Mouse (Mus musculus): ENCODE measurements around the gene F830045P16Rik.
"Not testable (repeated sequence)": the region's sequence is repeated elsewhere in the genome, so short reads cannot be mapped to it uniquely, and the experiment has no call there.

The F830045P16Rik gene

DNA sequence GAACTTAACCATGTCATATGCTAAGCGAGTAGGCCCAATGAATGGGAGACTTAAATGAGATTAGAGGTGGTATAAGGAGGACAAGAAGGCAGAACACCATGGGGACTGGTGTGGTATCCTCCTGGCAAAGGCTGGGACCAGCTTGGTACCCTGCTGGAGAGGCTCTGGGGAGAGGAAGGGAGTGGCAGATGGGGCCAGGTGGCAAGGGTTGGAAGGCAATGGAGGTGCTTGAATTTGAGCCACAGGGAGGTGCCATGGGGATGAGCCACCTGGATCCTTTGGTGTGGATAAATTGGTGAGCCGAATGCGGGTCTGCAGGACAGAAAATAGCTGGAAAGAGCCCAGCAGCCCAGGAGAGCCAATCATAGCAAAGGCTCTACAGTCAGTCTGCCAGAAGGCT, 8.5 kb upstream of the F830045P16Rik start:
- DNase-seq, result peak; percentile 97 to 98

DNA sequence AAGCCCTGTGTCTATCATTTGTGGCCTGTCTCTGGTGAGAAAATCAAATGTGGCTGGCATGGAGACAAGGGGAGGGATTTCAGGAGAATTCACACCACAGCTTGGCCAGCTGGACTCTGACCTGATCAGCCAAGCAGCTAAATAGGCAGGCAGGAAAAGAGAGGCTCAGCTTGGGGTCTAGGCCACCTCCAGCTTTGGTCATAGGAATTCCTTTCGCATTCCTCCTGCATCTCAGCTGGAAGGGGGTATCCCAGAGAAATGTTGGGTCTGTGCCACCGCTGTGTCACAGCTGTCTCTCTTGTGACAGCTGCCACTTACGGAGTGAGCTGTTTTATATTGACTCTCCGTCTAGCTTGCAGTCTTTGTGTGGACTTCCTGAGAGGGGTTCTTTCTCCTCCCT, 8.0 kb upstream of the F830045P16Rik start:
- peak; percentile 86 to 91 for DNase-seq

DNA sequence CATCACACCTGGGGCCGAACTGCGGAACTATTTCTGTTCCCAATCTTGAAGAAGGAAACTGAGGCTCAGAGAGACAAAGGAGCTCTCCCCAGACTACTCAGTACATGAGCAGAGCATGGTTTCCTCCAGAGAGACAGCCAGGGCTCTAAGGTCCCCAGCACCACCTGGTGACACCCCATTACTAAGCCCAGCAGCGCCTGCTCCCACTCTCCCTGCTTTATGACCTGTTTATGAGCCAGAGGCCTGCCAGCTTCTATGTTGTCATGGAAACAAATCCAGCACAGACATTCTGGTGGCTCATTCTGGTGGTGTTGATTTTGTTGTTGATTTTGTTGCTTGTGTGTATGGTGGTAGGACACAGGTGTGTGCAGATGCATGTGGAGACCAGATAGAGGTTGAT, 3.6 kb upstream of the F830045P16Rik start:
- no peak for DNase-seq

DNA sequence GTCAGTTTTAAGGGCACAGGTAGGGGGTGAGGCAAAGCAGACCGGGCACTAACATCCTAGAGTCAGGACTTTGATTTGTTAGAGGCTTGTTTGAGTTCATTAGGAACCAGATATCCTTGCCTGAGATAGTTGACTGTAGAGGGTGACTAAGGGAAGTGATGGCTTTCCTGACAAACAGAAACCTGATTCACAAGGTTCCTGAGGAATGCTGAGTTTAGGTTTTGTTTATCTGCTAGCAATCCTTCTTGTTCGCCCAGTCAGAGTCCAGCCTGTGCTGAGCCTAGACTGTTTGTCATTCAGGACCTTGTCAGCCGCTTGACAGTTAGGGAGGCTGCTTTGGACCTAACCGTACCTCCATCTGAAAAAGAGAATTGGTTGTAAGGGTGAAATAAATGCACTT, 2.8 kb upstream of the F830045P16Rik start:
- no peak for DNase-seq

DNA sequence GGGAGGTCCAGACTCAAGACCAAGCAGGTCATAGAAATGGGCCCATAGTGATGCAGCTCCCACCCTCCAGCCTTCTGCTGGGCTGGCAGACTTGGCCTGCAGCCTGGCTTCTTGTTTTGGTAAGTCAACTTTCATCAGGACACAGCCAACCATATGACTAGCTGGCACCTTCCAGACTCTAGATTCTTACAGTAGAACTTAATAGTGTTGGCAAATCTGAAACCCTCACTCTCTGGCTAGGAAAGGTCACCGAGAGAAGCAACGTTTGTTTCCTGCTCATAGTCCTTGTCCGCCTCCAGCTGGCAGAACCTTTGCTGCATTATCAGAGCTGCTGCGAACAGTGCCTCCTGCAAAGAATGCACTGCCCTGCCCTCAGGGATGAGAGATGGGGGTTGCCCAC, 1.5 kb upstream of the F830045P16Rik start:
- no peak for DNase-seq

DNA sequence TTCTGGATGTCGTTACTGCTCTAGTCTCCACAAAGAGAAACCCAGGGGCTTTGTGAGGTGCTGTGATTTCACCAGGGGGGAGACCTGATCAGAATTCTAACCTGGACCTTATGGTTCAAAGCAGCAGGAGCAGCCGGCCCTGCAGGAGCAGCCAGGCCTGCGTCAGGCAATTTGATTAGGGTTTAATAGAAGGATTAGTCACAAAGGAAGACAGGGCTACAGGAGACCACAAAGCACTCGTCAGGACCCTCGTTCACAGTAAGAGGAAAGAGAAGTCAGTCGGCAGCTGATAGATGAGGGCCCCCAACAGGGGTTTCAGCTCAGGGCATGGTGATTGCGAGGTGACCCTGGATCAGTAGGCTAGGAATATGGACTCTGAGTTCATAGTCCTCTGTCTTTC, 958 bp upstream of the F830045P16Rik start:
- no peak for DNase-seq

DNA sequence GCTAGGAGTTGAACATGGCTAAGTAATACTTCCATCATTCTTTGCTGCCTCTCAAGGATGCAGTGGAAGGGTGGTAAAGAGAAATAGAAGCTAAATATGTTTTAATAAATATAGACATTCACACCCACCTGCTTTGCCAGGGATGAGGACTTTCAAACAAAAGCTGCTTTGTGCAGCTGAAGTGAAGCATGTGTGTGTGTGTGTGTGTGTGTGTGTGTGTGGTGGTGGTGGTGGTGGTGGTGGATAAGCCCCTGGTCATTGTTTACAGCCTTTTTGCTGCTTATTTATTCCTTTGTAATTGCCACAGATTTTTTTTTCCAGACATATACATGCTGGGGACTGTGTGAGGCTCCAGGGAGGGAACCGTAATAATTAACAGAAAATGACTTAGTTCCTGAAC, 524 bp upstream of the F830045P16Rik start:
- no peak for DNase-seq

DNA sequence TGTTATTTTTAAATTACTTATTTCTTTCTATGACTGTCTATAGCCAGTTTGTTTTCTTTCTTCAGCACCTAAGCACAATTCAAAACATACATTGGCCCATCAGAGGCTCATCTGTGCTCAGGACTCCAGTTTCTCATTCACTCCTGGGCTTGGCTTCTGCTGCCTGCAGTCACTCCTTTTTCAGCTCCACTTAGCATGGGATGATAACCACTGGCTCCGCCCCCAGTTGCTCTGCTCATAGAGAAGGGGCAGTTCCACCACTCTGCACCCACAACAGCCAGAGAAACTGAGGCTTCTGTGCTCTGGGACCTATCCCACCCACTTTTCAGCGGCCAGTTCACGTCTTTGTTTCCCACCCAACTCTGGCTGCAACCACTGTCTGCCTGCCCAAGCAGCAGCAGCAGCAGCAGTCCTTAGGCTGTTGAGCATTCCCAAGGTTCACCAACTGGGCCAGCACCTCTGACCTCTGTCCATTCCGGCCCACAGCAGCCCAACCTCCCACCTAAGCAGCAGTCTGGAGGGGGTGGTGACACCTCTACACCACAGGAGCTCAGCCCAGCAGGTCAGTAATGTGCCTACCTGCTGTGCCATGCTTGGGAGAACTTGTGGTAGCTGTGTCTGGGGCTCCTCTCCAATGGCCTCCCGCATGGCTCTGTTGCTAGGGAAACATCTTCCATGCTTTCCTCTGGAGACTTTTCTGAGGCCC, 1.4 kb downstream of the F830045P16Rik start:
- DNase-seq, result no peak

DNA sequence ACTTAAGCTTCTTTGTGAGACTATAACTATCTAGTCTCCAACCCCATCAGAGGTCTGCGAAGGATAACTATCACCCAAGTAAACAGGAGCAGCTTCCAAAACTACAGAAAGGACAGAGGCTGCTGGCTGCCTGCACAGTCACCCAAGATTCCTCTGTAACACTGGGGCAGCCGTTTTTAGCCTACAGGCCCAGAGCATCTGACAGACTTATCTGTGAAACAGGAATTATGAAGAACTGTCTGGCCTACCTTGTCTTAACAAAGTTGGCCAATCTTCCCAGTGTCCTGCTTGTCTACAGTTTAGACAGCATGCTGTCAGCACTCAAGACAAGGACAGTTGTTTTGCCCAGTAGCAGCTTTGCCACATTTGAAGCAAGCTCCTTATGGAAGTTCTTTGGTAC, 4.5 kb downstream of the F830045P16Rik start:
- DNase-seq, result no peak

DNA sequence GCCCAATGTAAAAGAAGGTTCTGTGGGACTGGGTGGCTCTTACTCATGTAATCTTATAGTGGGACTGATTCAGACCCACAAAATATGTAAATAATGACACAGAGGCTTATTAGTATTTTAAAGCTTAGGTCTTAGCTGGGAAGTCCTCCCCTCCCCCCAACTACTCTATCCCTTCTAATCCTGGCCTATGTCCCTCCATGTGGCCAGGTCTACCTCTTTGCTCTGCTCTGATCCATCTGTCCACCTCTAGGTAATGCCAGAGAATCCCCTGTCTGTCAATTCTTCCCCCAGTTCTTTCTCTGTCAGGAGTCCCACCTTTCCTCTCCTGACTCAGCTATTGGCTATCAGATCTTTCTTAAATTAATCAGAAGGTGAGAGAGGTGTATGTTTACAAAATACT, 5.3 kb downstream of the F830045P16Rik start:
- DNase-seq, result no peak

DNA sequence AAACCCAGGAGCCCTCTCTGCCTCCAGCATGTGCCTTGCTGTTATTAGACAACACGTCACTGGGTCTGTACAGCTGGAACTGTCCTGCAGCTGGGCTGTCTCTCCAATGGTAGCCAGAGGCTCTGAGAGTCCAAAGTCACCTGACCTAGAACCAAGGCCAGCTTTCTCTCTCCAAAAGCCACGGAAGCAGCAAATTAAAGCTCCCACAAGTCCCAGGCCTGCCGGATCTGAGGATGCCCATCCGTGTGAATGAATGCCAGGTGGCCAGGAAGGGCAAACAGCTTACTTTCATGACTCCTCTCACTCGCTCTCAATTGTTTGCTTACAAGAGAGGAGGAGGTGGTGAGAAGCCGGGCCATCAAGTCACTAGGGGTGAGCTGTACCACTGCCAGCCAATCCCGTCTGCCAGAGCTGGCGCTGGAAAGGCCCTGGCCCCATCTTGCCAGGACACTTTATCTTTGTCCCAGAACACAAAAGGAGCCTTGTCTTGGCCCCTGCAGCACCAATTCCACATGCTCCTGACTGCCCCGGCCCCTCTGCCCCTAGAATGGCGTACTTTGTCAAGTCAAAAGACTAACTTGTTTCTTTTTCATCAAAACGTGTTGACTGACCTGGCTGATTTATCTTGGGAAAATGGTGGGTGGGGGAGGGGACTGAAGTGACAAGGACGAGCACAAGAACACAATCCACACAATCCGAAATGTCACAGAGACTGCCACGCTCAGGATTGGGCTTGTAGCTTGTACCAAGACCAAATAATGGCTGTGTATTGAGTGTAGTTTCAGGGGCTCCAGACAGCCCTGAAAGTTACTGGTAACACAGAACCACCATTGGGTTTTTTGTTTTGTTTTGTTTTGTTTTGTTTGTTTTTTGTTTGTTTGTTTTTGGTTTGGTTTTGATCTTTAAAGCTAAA, 6.8 kb downstream of the F830045P16Rik start:
- DNase-seq, result peak; percentile 89 to 91

DNA sequence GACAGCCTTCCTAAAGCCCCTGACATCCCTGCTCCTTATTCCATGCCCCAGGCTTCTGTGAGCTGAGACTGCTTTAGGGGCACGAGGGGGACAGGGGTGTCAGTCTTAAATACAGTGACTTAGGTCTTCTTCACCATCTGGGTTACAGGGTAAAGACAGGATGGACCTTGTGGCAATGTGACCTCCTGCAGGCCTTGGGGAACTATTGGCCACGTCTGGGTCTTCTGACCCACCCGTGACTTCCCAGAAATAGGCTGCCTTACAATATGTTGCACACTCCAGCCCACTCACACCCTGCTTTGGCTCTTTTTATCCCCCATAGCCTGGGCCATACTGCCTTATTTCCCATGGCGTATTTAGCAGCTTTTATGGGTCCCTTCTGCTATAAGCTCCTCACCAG, 8.5 kb downstream of the F830045P16Rik start:
- no peak for DNase-seq

DNA sequence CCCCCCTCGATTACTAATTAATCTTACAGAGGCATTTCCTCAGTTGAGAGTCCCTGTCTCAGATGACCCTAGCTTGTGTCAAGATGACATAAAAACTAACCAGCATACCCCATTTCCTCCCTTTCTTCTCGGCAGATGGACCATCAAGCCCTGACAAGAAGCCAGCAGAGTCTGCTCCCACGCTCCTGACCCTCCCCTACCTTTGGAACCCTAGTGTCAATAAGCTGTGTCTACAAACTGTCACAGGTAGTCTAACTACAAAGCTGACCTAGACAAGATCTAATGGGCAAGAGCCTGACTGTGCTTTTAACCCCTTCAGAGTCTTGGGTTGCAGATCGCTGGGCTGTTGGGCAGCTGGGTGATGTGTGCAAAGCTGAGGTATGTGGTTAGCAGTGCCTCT, 10.1 kb downstream of the F830045P16Rik start:
- DNase-seq, result no peak

DNA sequence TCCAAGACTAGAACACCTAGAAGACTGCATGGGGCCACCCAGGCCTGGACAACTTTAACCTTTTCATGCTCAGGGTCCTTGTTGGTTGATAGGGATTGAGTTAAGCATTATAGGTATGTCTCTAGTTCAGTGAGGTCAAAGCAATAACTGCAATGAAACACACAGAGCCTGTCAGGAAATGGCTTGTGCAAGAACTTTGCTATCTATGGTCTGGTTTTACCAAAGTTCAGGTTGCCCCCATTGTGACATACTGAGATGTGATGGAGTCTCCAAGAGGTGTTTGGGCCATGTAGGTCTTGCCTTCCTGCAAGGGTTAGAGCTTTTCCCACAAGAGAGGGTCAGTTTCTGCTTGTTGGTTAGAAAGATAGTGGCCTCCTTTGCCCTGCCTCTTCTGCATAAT, 10.8 kb downstream of the F830045P16Rik start:
- no peak for DNase-seq

DNA sequence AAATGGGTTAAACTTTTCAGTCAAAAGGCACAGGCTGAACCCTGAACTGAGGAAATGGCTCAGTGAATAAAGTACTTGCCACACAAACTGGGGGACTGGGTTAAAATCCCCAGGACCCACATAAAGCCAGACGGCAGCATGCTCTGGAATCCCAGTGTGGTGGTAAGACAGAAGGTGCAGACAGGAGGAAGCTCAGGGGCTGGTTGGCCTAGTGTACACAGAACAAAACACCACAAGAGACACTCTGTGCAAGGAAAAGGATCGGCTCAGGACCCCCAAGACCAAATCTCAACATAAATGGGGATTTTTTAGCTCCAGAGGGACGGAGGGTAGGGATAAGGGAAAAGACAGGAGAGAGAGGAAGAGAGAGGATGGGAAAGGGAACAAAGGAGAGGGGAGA, 17.9 kb downstream of the F830045P16Rik start:
- DNase-seq, result no peak

DNA sequence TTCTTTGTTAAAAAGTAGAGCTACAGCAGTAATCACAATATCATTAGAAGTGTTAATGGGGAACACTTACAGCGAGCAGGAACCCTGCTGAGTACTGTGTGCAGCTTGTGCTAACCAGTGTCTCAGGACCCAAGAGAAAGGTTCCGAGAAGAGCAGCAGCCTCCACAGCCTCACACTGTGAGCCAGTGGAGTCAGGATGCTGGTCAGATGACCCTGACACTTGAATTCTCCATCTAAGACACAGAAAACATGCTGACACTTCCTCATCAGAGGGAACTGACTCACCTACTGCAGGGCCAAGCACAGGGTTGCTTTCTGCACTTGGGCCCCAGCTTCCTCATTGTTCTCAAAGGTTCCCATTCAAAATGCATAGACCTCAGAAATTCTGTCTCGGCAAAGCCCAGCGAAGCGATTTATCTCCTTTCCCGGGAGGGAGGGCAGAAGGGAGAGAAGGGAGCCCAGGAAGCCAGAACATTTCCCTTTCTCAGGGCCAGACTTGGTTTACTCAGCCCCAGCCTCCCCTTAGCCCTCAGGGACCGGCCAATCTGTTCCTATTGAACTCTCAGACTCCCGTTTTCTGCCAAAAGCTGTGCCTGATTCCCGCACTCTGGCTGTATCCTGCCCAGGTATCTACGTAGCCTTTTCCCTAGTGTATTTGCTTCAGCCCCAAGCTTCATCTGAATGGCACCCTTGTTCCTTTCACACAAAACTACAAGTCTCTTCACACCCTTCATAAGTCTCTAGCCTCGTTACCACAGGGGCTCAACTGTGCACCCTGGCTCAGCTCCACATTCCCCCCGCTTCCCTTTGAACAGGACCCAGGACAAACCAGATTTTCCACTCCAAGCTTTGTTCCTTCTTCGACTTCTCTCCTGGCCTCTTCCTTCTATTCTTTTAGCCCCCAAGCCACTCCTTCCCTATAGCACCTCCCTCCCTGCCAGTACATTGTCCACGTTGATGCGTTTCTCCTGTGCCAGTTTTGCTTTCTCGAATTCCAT, 21.2 kb downstream of the F830045P16Rik start:
- peak in 1 of 2 experiments; percentile 17 for DNase-seq

DNA sequence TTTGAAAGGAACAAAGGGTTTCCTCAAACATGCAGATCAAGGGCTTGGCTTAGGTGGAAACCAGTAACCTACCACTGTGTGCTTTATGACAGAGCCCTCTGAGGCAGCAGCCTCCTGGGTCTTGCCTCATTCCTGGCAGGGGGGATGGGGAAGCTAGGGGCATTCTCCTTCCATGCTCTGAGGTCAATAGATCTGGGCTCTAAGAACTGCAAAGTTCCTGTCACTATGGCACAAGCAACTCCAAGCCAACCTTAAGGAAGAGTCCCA, 22.1 kb downstream of the F830045P16Rik start:
- no peak for DNase-seq

DNA sequence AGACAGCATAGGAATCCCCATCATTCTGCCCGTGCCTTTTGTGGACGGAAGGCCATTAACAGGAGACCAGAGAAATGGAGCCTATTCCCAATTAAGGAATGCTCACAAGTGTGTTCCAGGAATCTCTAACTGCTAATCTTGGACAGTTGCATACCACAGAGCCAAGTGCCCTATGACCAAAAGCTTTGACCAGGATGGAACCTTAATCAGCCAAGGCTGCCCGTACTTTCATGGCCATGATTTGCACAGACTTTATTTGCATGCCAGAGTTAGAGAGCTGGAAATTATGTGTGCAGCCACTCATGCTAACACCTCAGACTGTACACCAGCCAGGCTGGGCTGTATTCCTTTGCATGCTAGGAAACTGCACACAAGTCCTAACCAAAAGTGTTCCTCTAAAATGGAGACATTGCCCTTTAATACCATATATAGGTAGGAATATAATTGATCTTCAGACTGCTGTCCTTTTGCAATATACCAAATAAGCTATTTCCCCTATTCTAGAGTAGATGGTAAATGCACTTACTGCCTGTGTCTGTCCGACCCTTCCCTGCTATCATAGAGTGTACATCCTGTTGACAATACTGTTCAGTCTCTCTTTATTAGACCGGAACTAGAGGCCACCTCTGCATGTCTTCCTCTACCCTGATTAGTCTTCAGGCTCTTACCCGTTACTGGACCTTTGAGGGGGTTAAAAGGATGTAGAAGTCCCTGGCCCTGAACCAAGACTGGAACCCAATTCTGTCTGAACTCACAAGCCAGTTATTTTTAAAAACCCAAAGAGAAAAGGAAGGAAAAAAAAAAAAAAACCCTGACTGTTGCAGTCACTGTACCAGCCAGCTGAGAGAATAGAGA, 22.6 kb downstream of the F830045P16Rik start:
- no peak for DNase-seq

DNA sequence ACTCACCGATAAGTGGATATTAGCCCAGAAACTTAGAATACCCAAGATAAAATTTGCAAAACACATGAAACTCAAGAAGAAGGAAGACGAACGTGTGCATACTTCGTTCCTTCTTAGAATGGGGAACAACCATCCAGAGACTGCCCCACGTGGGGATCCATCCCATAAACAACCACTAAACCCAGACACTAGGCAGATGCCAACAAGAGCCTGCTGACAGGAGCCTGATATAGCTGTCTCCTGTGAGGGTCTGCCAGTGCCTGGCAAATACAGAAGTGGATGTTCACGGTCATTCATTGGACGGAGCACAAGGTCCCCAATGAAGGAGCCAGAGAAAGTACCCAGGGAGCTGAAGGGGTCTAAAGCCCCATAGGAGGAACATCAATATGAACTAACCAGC, 24.3 kb downstream of the F830045P16Rik start:
- not testable (repeated sequence) for DNase-seq

DNA sequence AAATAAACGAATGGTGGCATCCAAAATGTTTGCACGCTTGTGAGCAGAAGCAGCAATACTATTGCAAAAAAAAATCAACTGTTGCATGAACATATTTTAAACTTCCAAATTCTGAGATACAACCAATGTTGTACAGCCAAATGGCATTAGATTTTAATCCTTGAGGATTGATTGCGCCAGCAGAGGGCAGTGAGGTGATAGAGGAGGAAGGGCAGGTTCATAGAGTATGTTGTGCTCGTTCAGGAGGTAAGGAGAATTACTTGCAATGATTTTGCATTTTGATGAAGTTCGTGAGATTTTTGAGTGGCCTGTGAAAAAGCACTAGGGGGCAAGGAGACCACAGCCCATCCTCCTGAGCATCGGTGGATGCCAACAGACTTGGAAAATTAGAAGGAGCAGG, 33.8 kb downstream of the F830045P16Rik start:
- DNase-seq, result peak; percentile 78 to 80

DNA sequence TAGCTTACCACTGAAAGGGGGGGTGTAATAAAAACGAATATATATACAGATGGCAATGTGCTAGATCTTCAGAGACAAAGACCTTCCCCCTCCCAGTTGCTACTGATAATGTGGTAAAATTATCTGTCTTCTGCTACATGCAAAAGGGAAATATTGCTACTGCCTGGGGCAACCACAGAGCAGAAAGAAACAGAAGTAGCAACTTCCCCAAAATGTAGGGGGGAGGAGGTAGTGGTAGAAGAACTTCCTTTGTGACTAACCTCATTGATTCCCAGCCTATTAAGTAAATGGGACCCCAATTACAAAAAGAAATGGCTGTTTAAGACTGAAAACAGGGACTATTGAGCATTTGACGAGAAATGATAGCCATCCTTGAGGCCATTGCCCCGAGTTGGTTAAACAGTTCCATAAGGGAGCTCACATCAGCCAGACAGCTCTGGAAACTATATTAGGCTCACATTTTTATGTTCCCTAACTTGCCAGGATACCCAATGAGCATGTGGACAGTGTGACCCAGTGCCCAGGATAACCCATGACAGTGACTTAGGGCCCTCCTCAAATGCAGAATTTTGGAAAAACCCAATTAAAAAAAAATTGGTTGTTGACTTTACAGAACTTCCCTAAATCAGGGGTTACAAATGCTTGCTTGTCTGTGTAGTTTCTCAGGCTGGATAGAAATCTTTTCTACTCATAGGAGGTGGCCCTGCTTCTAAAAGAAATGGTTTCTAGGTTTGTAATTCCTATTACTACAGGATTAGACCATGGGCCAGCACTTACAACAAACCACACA, 46.7 kb downstream of the F830045P16Rik start:
- DNase-seq, result no peak
